Mouse (Mus musculus) neural tube, embryonic 12.5 days (tissue): ENCODE results near the gene Itk. TPM values are rescaled to one million over a fixed set of nuclear protein-coding genes. Genes with fewer than 3 reads are reported as not detected.

Experiments
- ATAC-seq: fragments of 200-750 bp; cut with Nextera tagmentation; 2 replicates; pipeline ENCODE4 v1.8.0; 2017; ENCODE audit warnings: low read depth, mild to moderate bottlenecking, moderate TSS enrichment, moderate library complexity; ENCODE audit not compliant: low FRiP score
- H3K27ac ChIP-seq: fragments of 300-500 bp; sonication (generic); 2 replicates; pipeline ENCODE4 v1.5.1; 2016
- H3K27me3 ChIP-seq: fragments of 300-500 bp; sonication (generic); replicated peaks from 2 replicates; pipeline ENCODE4 v1.6.1; 2016; ENCODE audit warnings: mild to moderate bottlenecking
- H3K36me3 ChIP-seq: fragments of 300-500 bp; sonication (generic); 2 replicates; pipeline ENCODE4 v1.6.1; 2016; ENCODE audit warnings: mild to moderate bottlenecking
- H3K4me1 ChIP-seq: fragments of 300-500 bp; sonication (generic); 2 replicates; pipeline ENCODE4 v1.6.1; 2016
- H3K4me2 ChIP-seq: fragments of 300-500 bp; sonication (generic); replicated peaks from 2 replicates; pipeline ENCODE4 v1.6.1; 2016; ENCODE audit warnings: mild to moderate bottlenecking
- H3K4me3 ChIP-seq: fragments of 300-500 bp; sonication (generic); 2 replicates; pipeline ENCODE4 v1.5.1; 2016
- H3K9ac ChIP-seq: fragments of 300-500 bp; sonication (generic); 2 replicates; pipeline ENCODE4 v1.6.1; 2016; ENCODE audit warnings: mild to moderate bottlenecking
- H3K9me3 ChIP-seq: fragments of 300-500 bp; sonication (generic); 2 replicates; pipeline ENCODE4 v1.6.1; 2016; ENCODE audit warnings: mild to moderate bottlenecking
- WGBS: fragments of 180-500 bp; shearing (Covaris S2); methylation state at CpG from one replicate; pipeline ENCODE4 v1.1.7; 2016; 5-methylcytosine and 5-hydroxymethylcytosine counted together
- polyA plus RNA-seq: library from polyadenylated mRNA; unstranded; fragments of >200 nt; fragmentation: Nextera tagmentation; extraction: Ambion mirVana; gene quantifications from 2 replicates; pipeline ENCODE4 v1.2.1, GENCODE M21; 2016

Itk gene
- polyA plus RNA-seq, 1 experiment from 2014 or later = not detected

- H3K27me3 ChIP-seq = no peaks in the 10 kb centered on the region
- no peaks in the 10 kb centered on the region for H3K36me3 ChIP-seq
- ATAC-seq = no peak
- 43% methylated on average over 10 of the region's 10 CpGs for WGBS
- no peaks in the 10 kb centered on the region for H3K4me1 ChIP-seq
- no peak overlapping the region for H3K4me3 ChIP-seq
- no peak overlapping the region for H3K4me2 ChIP-seq
- H3K9me3 ChIP-seq = no peaks in the 10 kb centered on the region
- H3K9ac ChIP-seq = no peak overlapping the region
- H3K27ac ChIP-seq = no peak overlapping the region
These were observed 17.4 kb upstream of the Itk start for GRCm38 (mm10) chr11:46406721-46407120.

- Histone ChIP-seq H3K36me3 (no peaks in the 10 kb centered on the region), H3K27me3 (no peaks in the 10 kb centered on the region), H3K9ac (no peak overlapping the region), H3K9me3 (no peaks in the 10 kb centered on the region), H3K4me1 (no peaks in the 10 kb centered on the region), H3K27ac (no peak overlapping the region), H3K4me2 (no peak overlapping the region), H3K4me3 (no peak overlapping the region)
- WGBS = 81% methylated on average over 16 of the region's 16 CpGs
- no peak for ATAC-seq
These were observed 15.7 kb upstream of the Itk start for GRCm38 (mm10) chr11:46404986-46405385.

- H3K4me3 ChIP-seq = no peak overlapping the region
- no peak overlapping the region for H3K27ac ChIP-seq
- H3K4me2 ChIP-seq = no peak overlapping the region
- no peaks in the 10 kb centered on the region for H3K9me3 ChIP-seq
- H3K9ac ChIP-seq = no peak overlapping the region
- no peaks in the 10 kb centered on the region for H3K4me1 ChIP-seq
- H3K36me3 ChIP-seq = no peaks in the 10 kb centered on the region
- H3K27me3 ChIP-seq = no peaks in the 10 kb centered on the region
- 79% methylated on average over 12 of the region's 12 CpGs for WGBS
- no peak for ATAC-seq
These were observed 12.2 kb upstream of the Itk start for GRCm38 (mm10) chr11:46401555-46401954.

GRCm38 (mm10) chr11:46398933-46399383 lies 9.6 kb upstream of the Itk start:
- no peaks in the 10 kb centered on the region for H3K27me3 ChIP-seq
- H3K9me3 ChIP-seq = no peaks in the 10 kb centered on the region
- WGBS = 67% methylated on average over 5 of the region's 5 CpGs
- H3K4me2 ChIP-seq = no peak overlapping the region
- ATAC-seq = no peak
- H3K27ac ChIP-seq = no peak overlapping the region
- H3K4me3 ChIP-seq = no peak overlapping the region
- H3K9ac ChIP-seq = no peak overlapping the region
- H3K4me1 ChIP-seq = no peaks in the 10 kb centered on the region
- H3K36me3 ChIP-seq = no peaks in the 10 kb centered on the region

- Histone ChIP-seq H3K4me3 (no peak overlapping the region), H3K9me3 (no peaks in the 10 kb centered on the region)
- 84% methylated on average over 4 of the region's 4 CpGs for WGBS
These were observed 9.2 kb upstream of the Itk start for GRCm38 (mm10) chr11:46398473-46398872.

GRCm38 (mm10) chr11:46397900-46398299 lies 8.6 kb upstream of the Itk start:
- no peak for ATAC-seq
- Histone ChIP-seq H3K4me2 (no peak overlapping the region), H3K36me3 (no peaks in the 10 kb centered on the region), H3K27me3 (no peaks in the 10 kb centered on the region), H3K9ac (no peak overlapping the region), H3K4me1 (no peaks in the 10 kb centered on the region), H3K4me3 (no peak overlapping the region), H3K27ac (no peak overlapping the region), H3K9me3 (no peaks in the 10 kb centered on the region)
- WGBS = 54% methylated on average over 2 of the region's 2 CpGs

More at GRCm38 (mm10) chr11:46398473-46398872, 9.2 kb upstream of the Itk start:
- H3K27me3 ChIP-seq = no peaks in the 10 kb centered on the region
- H3K4me2 ChIP-seq = no peak overlapping the region
- H3K36me3 ChIP-seq = no peaks in the 10 kb centered on the region
- no peak overlapping the region for H3K27ac ChIP-seq
- H3K9ac ChIP-seq = no peak overlapping the region
- ATAC-seq = no peak
- no peaks in the 10 kb centered on the region for H3K4me1 ChIP-seq

- H3K9ac ChIP-seq = no peak overlapping the region
- no peak overlapping the region for H3K27ac ChIP-seq
- H3K36me3 ChIP-seq = no peaks in the 10 kb centered on the region
- H3K9me3 ChIP-seq = no peaks in the 10 kb centered on the region
- no peak overlapping the region for H3K4me3 ChIP-seq
- H3K4me2 ChIP-seq = no peak overlapping the region
- ATAC-seq = no peak
- 90% methylated on average over 4 of the region's 4 CpGs for WGBS
- H3K4me1 ChIP-seq = no peaks in the 10 kb centered on the region
- no peaks in the 10 kb centered on the region for H3K27me3 ChIP-seq
These were observed 7.5 kb upstream of the Itk start for GRCm38 (mm10) chr11:46396860-46397179.

GRCm38 (mm10) chr11:46396167-46396859 lies 7.0 kb upstream of the Itk start, which contains the start of gene Fam71b:
TSS of gene Fam71b (plus strand) at chr11:46396559.
- Histone ChIP-seq H3K27me3 (no peaks in the 10 kb centered on the region), H3K4me3 (no peak within 1 kb of the TSS), H3K27ac (no peak within 1 kb of the TSS), H3K9me3 (no peaks in the 10 kb centered on the region), H3K4me1 (no peaks in the 10 kb centered on the region), H3K36me3 (no peaks in the 10 kb centered on the region), H3K4me2 (no peak within 1 kb of the TSS), H3K9ac (no peak within 1 kb of the TSS)
- ATAC-seq = no peak
- WGBS = 80% methylated on average over 13 of the region's 13 CpGs

- H3K9ac ChIP-seq = no peak overlapping the region
- no peaks in the 10 kb centered on the region for H3K36me3 ChIP-seq
- no peaks in the 10 kb centered on the region for H3K9me3 ChIP-seq
- ATAC-seq = no peak
- no peaks in the 10 kb centered on the region for H3K4me1 ChIP-seq
- no peaks in the 10 kb centered on the region for H3K27me3 ChIP-seq
- no peak overlapping the region for H3K27ac ChIP-seq
- no peak overlapping the region for H3K4me3 ChIP-seq
- WGBS = 95% methylated on average over 2 of the region's 2 CpGs
- no peak overlapping the region for H3K4me2 ChIP-seq
These were observed 6.4 kb upstream of the Itk start for GRCm38 (mm10) chr11:46395698-46396097.

- H3K9me3 ChIP-seq = no peaks in the 10 kb centered on the region
- no peak overlapping the region for H3K9ac ChIP-seq
- H3K4me1 ChIP-seq = no peaks in the 10 kb centered on the region
- no peak overlapping the region for H3K27ac ChIP-seq
- no peaks in the 10 kb centered on the region for H3K27me3 ChIP-seq
- 93% methylated on average over 2 of the region's 2 CpGs for WGBS
- no peak overlapping the region for H3K4me3 ChIP-seq
- H3K4me2 ChIP-seq = no peak overlapping the region
- H3K36me3 ChIP-seq = no peaks in the 10 kb centered on the region
- ATAC-seq = no peak
These were observed 5.8 kb upstream of the Itk start for GRCm38 (mm10) chr11:46395088-46395487.

- WGBS = 86% methylated on average over 4 of the region's 4 CpGs
- no peak overlapping the region for H3K9ac ChIP-seq
- H3K36me3 ChIP-seq = no peaks in the 10 kb centered on the region
- H3K4me3 ChIP-seq = no peak overlapping the region
- no peak overlapping the region for H3K4me2 ChIP-seq
- no peaks in the 10 kb centered on the region for H3K9me3 ChIP-seq
- no peaks in the 10 kb centered on the region for H3K4me1 ChIP-seq
- no peak overlapping the region for H3K27ac ChIP-seq
- H3K27me3 ChIP-seq = no peaks in the 10 kb centered on the region
- no peak for ATAC-seq
These were observed 4.1 kb upstream of the Itk start for GRCm38 (mm10) chr11:46393413-46393812.

GRCm38 (mm10) chr11:46392890-46393289 lies 3.6 kb upstream of the Itk start:
- no peaks in the 10 kb centered on the region for H3K36me3 ChIP-seq
- no peaks in the 10 kb centered on the region for H3K4me1 ChIP-seq
- 89% methylated on average over 7 of the region's 7 CpGs for WGBS
- no peak overlapping the region for H3K9ac ChIP-seq
- no peak overlapping the region for H3K4me3 ChIP-seq
- H3K27me3 ChIP-seq = no peaks in the 10 kb centered on the region
- no peak for ATAC-seq
- H3K4me2 ChIP-seq = no peak overlapping the region
- no peaks in the 10 kb centered on the region for H3K9me3 ChIP-seq
- no peak overlapping the region for H3K27ac ChIP-seq

GRCm38 (mm10) chr11:46390621-46391020 lies 1.3 kb upstream of the Itk start:
- Histone ChIP-seq H3K9ac (no peak overlapping the region), H3K4me2 (no peak overlapping the region), H3K4me3 (no peak overlapping the region), H3K4me1 (no peaks in the 10 kb centered on the region), H3K27ac (no peak overlapping the region), H3K9me3 (no peaks in the 10 kb centered on the region), H3K36me3 (no peaks in the 10 kb centered on the region), H3K27me3 (no peaks in the 10 kb centered on the region)
- ATAC-seq = no peak
- 48% methylated on average over 3 of the region's 3 CpGs for WGBS
